Mouse (Mus musculus) embryo, embryonic 10 days (tissue): ENCODE data around the gene H13.

Experiments
- DNase-seq: peaks from one replicate; pipeline ENCODE4 v3.0.0-alpha.2; 2015; ENCODE audit warnings: low spot score

H13 gene

GRCm38 (mm10) chr2:152734984-152735383, 65.7 kb downstream of the H13 start:
- DNase-seq, result peak; percentile 99

- DNase-seq, result peak; percentile 96
Measured at GRCm38 (mm10) chr2:152736090-152736601, 66.9 kb downstream of the H13 start, which contains the start of gene Id1. Gene Id1, plus strand, starts transcription at chr2:152736251.

- DNase-seq, result peak; percentile 73
Measured at GRCm38 (mm10) chr2:152736748-152737147, 67.5 kb downstream of the H13 start.

- DNase-seq, result peak; percentile 63
Measured at GRCm38 (mm10) chr2:152737306-152738221, 68.3 kb downstream of the H13 start.

GRCm38 (mm10) chr2:152738341-152738740, 69.1 kb downstream of the H13 start:
- DNase-seq, result no peak

GRCm38 (mm10) chr2:152739031-152739841, 70.0 kb downstream of the H13 start:
- peak; percentile 84 for DNase-seq

GRCm38 (mm10) chr2:152739842-152740260, 70.6 kb downstream of the H13 start:
- peak; percentile 69 for DNase-seq

GRCm38 (mm10) chr2:152740490-152740889, 71.2 kb downstream of the H13 start:
- no peak for DNase-seq

GRCm38 (mm10) chr2:152741153-152742041, 72.1 kb downstream of the H13 start:
- peak; percentile 63 for DNase-seq

- peak; percentile 73 for DNase-seq
Measured at GRCm38 (mm10) chr2:152742435-152742834, 73.2 kb downstream of the H13 start.

- peak; percentile 70 for DNase-seq
Measured at GRCm38 (mm10) chr2:152753944-152754711, 84.9 kb downstream of the H13 start, which contains the start of gene Cox4i2. Gene Cox4i2, plus strand, starts transcription at chr2:152754173.

GRCm38 (mm10) chr2:152756474-152757393, 87.5 kb downstream of the H13 start:
- DNase-seq, result no peak

- no peak for DNase-seq
Measured at GRCm38 (mm10) chr2:152757478-152757877, 88.2 kb downstream of the H13 start.
